Mouse (Mus musculus) G1E (cell line): ENCODE measurements around the gene Smim4.

Experiments
- CTCF ChIP-seq: IDR thresholded peaks from 2 replicates; pipeline ENCODE4 v1.5.1; 2012; ENCODE audit warnings: low read depth, low read length, inconsistent platforms, mixed read lengths
- GATA1 ChIP-seq: IDR thresholded peaks from 2 replicates; pipeline ENCODE4 v1.6.1; 2012; ENCODE audit warnings: borderline replicate concordance, low read length, inconsistent platforms, mixed read lengths
- GATA2 ChIP-seq: IDR thresholded peaks from 2 replicates; pipeline ENCODE4 v1.6.1; 2012; ENCODE audit warnings: low read depth, low read length, inconsistent platforms, borderline replicate concordance
- POLR2AphosphoS5 ChIP-seq: IDR thresholded peaks from 2 replicates; pipeline ENCODE4 v1.6.1; 2012; ENCODE audit warnings: low read depth, low read length, inconsistent platforms; ENCODE audit not compliant: insufficient replicate concordance
- TAL1 ChIP-seq: conservative IDR thresholded peaks from 2 replicates; pipeline ENCODE4 v1.6.1; 2012; ENCODE audit warnings: low read depth, low read length, inconsistent platforms, mixed read lengths

DNA sequence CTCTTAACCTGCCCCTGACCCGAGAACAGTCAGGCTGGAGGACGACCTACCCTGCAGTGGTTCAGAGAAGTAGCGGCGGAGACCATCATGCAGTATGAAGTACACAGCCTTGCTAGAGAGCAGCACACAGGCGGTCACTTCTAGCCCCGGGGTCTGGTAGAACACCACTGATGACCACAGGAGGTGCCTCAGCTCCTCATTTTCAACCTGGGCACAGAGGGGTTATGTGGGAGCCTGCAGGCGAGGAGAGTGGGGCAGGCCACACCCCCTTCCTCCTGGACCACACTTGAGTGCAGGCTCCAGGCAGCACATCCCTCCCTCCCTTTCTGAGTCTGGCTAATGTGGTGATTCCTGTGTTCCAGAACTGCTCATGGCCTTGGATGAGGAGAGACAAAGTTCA lies 44.8 kb upstream of the Smim4 start:
- no peak for TF ChIP-seq GATA1
- no peak for TF ChIP-seq CTCF
- no peak for TF ChIP-seq GATA2
- no peak for TF ChIP-seq TAL1
- no peak for TF ChIP-seq POLR2AphosphoS5
